Mouse (Mus musculus) kidney, adult 2 months (tissue): ENCODE measurements around the gene Pecam1.

Experiments
- CTCF ChIP-seq: fragments of 200-500 bp; conservative IDR thresholded peaks from 2 replicates; pipeline ENCODE4 v1.5.1; 2011; ENCODE audit warnings: low read depth, mild to moderate bottlenecking, control low read depth, low read length, moderate library complexity, mixed read lengths; ENCODE audit not compliant: insufficient read depth, insufficient read length
- POLR2A ChIP-seq: fragments of 200-500 bp; IDR thresholded peaks from one replicate; pipeline ENCODE4 v1.6.1; 2011; ENCODE audit warnings: low read depth, low read length, control low read depth

GRCm38 (mm10) chr11:106742388-106742841 is 8.0 kb downstream of the Pecam1 start:
- TF ChIP-seq POLR2A (no peak), CTCF (no peak)
